Mouse (Mus musculus) neural tube, embryonic 14.5 days (tissue): ENCODE measurements at regions not wholly inside any gene's neighbourhood (a gene's known extent, or its start where the extent isn't known, plus 50 kb on each side); places are given as distances from the start of the nearest gene placed in this dataset.

Source experiments
- ATAC-seq: fragments of 200-750 bp; cut with Nextera tagmentation; 2 replicates; pipeline ENCODE4 v1.8.0; 2017; ENCODE audit warnings: low read depth, mild to moderate bottlenecking, moderate TSS enrichment, moderate library complexity
- H3K27ac ChIP-seq: fragments of 300-500 bp; sonication (generic); 2 replicates; pipeline ENCODE4 v1.5.1; 2014; ENCODE audit warnings: low read depth, mild to moderate bottlenecking, control low read depth, low read length, moderate library complexity, mixed read lengths
- H3K27me3 ChIP-seq: fragments of 300-500 bp; sonication (generic); 2 replicates; pipeline ENCODE4 v1.6.1; 2014; ENCODE audit warnings: low read length; ENCODE audit not compliant: control insufficient read depth, insufficient read depth
- H3K36me3 ChIP-seq: fragments of 300-500 bp; sonication (generic); 2 replicates; pipeline ENCODE4 v1.6.1; 2014; ENCODE audit warnings: low read length, mixed read lengths; ENCODE audit not compliant: control insufficient read depth, insufficient read depth
- H3K4me1 ChIP-seq: fragments of 300-500 bp; sonication (generic); 2 replicates; pipeline ENCODE4 v1.6.1; 2014; ENCODE audit warnings: low read length; ENCODE audit not compliant: control insufficient read depth, insufficient read depth
- H3K4me2 ChIP-seq: fragments of 300-500 bp; sonication (generic); 2 replicates; pipeline ENCODE4 v1.6.1; 2014; ENCODE audit warnings: mild to moderate bottlenecking, low read depth, low read length, control low read depth
- H3K4me3 ChIP-seq: fragments of 300-500 bp; sonication (generic); 2 replicates; pipeline ENCODE4 v1.5.1; 2014; ENCODE audit warnings: low read depth, low read length, control low read depth, mixed read lengths
- H3K9ac ChIP-seq: fragments of 300-500 bp; sonication (generic); replicated peaks from 2 replicates; pipeline ENCODE4 v1.6.1; 2014; ENCODE audit warnings: low read depth, mild to moderate bottlenecking, control low read depth, low read length, mixed read lengths
- H3K9me3 ChIP-seq: fragments of 300-500 bp; sonication (generic); 2 replicates; pipeline ENCODE4 v1.6.1; 2016; ENCODE audit warnings: low read length; ENCODE audit not compliant: control insufficient read depth
- WGBS: fragments of 180-500 bp; shearing (Covaris S2); extraction: QIAGEN DNeasy Blood & Tissue Kit; methylation state at CpG from one replicate; pipeline ENCODE4 v1.1.7; 2014; 5-methylcytosine and 5-hydroxymethylcytosine counted together

- Histone ChIP-seq H3K4me1 (no peaks in the 10 kb centered on the region), H3K36me3 (no peaks in the 10 kb centered on the region), H3K27ac (no peak overlapping the region), H3K9ac (no peak overlapping the region), H3K27me3 (no peaks in the 10 kb centered on the region), H3K9me3 (no peaks in the 10 kb centered on the region), H3K4me2 (no peak overlapping the region), H3K4me3 (no peak overlapping the region)
- no peak for ATAC-seq
- 72% methylated on average over 2 of the region's 2 CpGs for WGBS
Observed at GRCm38 (mm10) chr3:132035176-132035575, 49.9 kb upstream of the Dkk2 start.
